Mouse (Mus musculus) mouse embryonic stem cell (cell line): Measurements from ENCODE around the gene Rnf225.
"Not testable (repeated sequence)": the region's sequence is repeated elsewhere in the genome, so short reads cannot be mapped to it uniquely, and the experiment has no call there.

Experiments used
- in situ Hi-C, 2 experiments: fragments of 300-500 bp; cut with MboI; formaldehyde crosslinking; loops; 1 replicate in 1 of 2; 3 replicates in 1 of 2; pipeline ENCODE4 v1.14.3; 2019 to 2020; ENCODE audit warnings: low sequenced_read_pairs in 2 of 2, low pct_unique_long_range_greater_than_20kb in 1 of 2, mixed read lengths in 1 of 2; ENCODE audit not compliant: unreplicated experiment in 1 of 2

Rnf225 gene

DNA sequence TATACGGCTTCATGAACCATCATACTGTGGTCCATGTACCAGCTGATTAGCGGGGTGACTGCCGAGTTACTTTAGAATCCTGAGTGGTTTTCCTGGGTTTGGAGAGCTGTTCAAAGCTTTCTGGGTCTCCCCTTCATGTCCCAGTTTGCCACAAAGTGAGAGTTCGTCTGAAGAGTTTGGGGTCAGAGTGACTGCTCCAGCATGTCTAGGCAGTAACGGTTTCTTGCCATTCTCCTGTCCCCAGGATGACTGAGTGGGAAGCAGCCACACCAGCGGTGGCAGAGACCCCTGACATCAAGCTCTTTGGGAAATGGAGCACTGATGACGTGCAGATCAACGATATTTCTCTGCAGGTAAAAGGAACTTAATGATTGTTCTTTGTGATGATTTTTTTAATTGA, 4.5 kb upstream of the Rnf225 start:
- in situ Hi-C loops = no loop called here

DNA sequence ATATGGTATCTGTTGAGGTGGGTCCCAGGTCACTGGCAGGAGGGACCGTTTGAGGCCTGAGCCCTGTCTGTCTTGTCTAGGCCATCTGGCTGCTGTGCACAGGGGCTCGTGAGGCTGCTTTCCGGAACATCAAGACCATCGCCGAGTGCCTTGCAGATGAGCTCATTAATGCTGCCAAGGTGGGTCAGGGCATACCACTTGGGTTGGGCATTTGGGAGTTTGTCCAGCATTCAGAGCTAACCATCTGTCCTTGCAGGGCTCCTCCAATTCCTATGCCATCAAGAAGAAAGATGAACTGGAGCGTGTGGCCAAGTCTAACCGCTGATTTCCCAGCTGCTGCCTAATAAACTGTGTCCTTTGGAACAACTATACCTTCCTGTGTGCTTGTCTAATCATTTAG, 900 bp upstream of the Rnf225 start:
- in situ Hi-C loops = loop anchor here in 1 of 2 experiments (5.0 kb wide), 1 partner anchor 101 kb away; no protein-coding TSS in a partner anchor

DNA sequence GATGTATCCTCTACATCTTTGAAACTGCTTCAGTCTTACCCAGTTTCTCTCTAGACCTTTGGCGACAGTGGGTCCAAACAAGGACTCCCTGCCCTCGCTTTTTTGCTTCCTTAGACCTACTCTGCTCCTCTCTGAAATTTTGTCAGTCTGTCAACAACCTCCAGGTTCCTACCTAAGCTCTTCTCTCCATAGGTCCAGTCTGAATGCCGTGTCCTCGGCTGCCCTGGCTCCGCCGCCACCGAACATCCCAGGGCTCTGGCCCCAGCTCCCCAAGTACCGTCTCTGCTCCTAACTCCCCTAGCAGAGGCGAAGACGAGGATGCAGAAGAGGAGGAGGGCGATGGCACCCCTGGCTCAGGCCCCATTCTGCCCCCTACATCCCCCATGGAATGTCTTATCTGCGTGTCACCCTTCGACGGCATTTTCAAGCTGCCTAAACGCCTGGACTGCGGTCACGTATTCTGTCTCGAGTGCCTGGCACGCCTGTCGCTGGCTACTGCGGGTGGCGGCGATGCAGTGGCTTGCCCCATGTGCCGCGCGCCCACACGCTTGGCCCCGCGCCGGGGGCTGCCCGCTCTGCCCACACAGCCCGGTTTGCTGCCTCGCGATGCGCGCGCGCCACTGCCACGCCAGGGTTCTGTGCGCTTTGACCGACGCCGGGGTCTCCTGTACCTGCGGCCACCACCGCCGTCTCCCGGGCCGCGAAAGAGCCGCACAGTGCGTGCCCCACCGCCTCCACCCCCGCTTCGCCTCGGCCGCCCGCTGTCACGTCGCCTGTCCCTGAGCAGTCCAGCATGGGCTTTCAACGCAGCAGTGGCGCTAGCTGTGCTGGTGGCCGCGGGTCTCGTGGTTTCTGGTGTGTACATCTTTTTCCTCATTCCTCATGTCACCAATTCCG, 725 bp downstream of the Rnf225 start:
- in situ Hi-C loops = loop anchor here in 1 of 2 experiments (5.0 kb wide), 1 partner anchor 99 kb away; no protein-coding TSS in a partner anchor

DNA sequence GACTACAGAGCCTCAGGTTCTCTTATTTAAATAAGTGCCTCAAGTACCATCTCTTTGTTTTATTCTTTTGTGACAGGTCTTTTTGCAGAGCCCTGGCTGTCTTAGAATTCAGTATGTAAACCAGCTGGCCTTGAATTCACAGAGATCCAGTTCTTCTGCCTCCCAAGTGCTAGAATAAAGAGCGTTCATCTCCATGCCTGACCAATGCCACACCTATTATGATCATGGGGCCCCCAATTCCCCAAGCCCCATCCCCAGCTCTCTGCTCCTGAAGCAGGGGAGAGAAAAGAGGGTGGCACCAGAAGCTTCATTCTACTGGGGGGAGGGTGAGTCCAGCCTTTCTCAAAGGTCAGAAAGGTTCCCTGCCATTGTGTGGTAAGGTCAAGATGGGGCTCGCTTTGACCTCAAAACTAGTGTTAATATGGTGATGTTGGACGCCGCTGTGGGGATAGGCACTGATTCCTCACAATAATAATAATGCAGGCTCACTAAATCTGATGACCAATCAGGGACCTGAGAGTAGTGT, 6.5 kb downstream of the Rnf225 start:
- in situ Hi-C loops = no loop called here

DNA sequence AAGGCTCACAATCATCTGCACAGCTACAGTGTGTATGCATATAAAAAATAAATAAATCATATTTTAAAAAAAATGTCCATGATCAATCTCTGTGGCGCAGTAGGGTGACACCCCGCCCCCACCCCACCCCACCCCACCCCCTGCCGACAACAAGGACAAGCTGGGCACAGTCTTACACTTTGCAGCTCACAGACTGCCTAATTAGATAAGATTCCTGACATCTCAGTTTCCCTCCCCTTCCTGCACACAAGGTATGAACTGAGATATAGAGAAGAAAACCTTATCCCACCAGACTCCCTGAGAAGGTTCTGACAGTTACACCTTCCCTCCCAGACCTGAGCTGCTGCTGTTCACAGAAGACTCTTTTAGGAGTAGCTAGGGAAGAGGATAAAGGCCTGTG, 7.6 kb downstream of the Rnf225 start:
- in situ Hi-C loops = no loop called here

DNA sequence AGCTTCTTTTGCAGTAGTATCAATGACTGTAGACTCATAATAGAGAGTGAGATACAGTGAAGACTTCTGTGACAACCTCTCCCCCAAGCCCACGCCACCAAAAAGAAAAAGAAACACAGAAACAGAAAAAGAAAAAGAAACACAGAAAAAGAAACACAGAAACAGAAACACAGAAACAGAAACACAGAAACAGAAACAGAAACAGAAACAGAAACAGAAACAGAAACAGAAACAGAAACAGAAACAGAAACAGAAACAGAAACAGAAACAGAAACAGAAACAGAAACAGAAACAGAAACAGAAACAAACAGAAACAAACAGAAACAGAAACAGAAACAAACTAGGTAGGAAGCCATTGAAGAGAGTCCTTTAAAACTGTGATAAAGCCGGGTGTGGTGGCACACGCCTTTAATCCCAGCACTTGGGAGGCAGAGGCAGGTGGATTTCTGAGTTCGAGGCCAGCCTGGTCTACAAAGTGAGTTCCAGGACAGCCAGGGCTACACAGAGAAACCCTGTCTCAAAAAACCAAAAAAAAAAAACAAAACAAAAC, 10.1 kb downstream of the Rnf225 start:
- in situ Hi-C loops = not testable (repeated sequence)

DNA sequence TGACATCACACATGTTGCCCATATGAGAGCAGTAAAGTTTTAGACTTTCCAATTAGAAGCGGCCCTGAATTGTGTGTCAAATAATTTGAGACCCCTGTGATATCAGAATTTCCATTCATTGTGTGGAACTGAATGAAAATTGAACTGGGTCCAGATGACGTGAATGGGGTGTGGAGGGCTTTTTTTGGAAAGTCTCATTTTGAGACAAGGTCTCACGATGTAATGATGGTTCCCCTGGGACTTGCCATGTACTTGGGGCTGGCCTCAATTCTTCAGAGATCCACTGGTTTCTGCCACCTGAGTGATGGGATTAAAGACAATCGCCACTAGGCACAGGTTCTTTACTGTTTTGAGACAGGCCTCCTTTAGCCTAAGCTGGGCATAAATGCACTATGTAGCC, 13.4 kb downstream of the Rnf225 start:
- in situ Hi-C loops = no loop called here

DNA sequence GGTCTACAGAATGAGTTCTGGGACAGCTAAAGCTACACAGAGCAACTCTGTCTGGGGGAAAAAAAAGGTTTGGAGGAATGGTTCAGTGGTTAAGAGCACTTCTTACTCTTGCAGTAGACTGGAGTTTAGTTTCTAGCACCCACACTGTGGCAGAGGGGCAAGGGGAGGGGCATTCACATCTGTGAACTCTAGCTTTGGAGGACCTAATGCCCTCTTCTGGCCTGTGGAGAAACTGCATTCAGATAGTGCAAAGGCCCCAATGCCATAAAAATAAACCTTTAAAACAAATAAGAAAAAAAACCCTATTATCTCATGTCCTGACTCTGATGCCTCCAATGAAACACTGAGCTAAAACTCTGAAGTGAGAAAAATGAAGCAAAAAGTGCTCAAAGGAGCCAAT, 16.3 kb downstream of the Rnf225 start:
- in situ Hi-C loops = no loop called here

DNA sequence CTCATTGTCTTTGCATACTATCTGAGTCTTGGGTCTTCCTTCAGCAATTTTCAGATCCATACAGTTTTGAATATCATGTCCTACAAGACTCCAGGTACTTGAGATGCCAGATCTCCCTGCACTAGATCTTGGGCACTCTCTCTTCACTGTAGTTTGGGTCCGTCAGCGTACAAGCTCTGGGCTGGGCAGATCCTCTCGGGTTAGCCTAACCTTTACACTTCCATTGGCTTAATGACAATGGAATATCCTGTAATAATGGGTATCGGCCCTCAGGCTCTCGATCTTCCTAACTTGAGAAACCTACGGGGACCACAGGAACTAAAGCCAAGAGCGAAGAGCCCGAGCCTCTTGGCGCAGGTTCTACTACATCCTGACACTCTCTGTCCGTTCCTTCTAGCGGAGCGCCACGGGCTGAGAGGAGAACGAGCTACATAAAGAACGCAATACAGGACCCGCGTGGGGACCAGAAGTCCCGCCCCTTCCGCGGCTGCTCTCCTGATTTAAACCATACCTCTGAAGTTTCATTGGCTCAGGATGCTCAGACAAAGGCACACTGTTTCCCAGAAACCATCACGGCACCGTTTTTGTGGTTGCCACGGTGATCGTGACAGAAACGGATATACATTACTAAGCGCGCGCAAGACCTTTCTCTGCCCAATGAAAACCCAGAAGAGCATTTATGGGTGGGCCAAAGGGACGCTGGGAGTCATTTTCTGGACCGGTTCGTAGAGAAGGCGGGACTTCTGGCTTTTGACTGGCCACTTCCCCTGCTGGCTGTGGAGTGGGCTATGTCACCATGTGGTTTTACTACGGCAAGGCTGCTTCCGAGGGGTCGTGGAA, 22.0 kb downstream of the Rnf225 start:
- in situ Hi-C loops = no loop called here

DNA sequence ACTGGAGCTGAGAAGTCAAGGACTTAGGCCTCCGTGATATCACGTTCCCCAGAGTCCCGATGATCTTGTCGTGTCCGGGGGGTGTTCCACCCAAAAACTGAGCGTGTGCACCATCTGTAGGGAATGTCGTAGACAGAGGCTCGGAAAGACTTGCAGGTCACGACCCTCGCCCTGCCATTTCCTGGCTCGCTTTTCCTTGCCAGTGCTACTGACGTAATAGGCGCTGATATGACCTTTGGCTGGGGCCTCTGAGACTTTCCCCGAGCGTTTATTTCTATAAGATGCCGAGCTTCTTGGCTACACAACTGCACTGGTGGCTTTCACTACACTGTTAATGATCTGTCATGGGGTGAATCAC, 22.6 kb downstream of the Rnf225 start:
- in situ Hi-C loops = no loop called here

DNA sequence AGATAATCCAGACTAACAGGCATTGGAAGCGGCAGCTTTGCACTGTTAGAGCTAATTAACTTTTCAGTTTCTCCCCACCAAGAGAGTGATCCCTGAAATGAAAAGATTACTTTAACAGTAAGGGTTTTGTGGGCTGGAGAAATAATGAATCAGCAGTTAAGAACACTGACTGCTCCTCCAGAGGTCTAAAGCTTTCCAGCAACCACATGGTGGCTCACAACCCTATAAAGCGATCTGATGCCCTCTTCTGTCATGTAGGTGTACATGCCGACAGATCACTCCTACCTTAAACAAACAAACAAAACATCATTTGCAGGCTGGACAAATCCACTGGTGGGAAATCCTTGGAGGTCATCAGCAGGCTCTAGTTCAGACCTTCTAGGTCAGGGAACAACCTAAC, 27.7 kb downstream of the Rnf225 start:
- in situ Hi-C loops = no loop called here

DNA sequence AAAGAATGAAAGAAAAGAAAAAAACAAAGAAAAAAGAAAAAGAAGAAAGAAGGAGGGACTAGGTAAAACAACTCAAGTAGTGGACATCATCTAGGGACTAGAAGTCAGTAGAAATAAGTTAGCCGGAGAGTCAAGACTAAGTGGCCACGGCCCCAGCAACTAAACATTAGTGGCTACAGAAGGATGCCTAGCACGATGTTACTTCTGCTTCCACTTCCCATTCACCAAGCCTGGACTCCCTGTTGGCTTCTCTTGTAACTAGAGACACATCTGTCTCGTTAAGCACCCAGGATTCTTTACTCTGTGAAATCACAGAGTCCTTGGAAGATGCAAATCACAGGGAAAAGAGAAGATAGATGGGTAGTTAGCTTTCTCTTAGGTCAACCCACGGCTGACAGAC, 30.3 kb downstream of the Rnf225 start:
- in situ Hi-C loops = no loop called here

DNA sequence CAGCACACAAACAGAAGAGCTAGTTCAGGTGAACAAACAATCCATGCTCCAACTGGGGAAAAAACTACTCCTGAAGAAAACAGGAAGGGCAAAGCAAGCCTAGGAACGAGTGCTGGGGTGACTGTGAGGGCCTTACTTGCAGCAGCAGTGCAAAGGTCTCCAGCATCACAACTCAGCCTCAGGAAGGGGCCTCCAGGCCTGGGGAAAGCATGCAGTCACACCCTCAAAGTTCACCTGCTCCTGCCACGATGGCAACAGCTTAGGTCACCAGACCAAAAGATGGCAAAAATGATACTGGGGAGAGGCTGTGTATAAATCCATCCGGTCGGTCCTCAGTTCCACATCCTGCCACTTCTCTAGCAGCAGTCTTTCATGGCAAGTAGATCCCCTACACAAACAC, 31.7 kb downstream of the Rnf225 start:
- in situ Hi-C loops = no loop called here

DNA sequence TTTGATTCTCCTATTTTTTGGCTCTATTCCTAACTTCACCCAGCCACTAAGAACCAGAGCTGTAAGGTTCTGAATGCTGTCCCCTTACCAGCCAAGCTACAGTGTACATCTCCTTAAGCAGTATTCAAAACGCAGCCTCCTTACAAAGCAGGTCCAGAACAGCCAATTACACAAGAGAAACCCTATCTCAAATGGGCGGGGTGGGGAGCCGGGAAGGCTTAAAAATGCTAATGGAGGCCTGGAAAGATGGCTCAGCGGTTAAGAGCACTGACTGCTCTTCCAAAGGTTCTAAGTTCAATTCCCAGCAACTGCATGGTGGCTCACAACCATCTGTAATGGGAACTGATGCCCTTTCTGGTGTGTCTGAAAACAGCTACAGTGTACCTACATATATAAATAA, 32.5 kb downstream of the Rnf225 start:
- in situ Hi-C loops = no loop called here

DNA sequence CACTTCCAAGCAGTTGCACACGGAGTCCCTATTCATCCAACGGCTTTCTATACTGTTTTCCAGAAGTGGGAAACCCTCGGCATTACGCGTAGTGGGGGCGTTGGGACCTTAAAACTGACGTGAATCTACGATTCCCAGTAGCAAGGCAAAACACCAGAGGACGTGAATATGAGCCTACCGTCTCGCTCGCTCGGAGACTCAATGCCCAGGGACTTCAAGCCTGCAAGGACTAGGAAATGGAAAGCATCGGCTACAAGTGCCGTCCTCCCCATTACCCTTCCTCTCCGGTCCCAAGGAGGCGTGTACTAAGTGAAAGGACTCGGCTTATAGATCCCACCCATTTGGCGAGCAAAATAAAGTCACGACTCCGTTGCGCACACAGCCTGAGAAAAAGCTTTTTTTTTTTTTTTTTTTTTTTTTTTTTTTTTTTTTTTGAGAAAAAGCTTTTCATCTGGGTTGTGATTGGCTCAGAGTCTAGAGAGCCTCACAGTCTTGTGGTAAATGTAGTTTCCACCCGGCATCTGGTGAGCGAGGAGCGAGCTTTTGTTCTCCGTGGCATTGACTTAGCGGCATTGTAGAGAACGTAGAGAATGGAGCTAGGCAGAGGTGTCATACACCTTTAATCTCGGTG, 34.4 kb downstream of the Rnf225 start:
- in situ Hi-C loops = no loop called here

DNA sequence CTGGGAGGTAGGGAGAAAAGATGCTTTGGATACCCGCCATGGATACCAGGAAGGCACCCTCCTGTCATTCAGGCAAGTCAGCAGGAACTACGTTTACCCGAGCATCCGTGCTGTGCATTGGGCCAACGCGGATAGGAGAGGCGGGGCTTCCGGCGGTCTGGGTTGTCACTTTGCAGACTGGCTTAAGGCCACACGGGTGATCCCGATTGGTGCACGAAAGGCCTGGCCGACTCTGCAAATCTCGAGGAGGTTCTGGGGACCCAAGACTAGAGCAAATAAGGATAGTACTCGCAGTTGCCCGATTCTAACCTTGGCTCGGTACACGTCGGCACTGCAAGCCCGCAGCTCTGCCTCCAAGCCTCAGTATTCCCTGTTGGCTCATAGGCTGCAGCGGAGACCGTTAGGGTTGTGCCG, 38.5 kb downstream of the Rnf225 start, which contains the start of gene Zfp324:
Zfp324 (plus strand) TSS at position 161 of the 414 bp plus-strand sequence.
- in situ Hi-C loops = no loop called here

DNA sequence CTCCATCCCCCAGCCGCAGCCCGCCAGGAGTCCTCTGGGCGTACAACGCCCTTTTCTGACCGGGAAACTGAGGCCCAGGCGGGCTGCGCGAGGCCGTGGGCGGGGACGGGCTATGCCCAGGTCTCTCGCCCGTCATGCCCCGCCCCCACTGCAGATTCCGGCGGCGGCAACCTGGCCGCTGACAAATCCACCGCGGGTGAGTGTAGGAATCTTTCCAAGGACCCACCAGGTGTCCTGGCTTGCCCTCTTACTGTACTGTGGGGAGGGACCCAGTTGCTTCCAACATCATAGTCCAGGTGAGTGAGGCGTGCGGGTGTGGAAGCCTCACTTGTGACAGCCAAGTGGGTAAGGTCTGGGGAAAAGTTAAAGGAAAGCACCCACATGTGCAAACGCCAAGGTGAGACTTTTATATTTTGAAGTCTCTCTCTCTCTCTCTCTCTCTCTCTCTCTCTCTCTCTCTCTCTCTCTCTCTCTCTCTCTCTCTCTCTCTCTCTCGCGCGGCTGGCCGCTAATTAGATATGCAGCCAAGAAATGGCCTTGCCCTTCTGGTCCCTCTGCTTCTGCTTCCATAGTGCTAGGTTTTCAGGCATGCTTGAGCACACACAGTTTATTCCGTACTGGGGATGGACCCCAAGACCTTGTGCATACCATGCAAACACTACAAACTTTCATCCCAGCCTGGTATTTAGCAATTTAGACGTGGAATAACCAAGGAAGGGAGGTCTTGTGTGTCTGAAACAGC, 39.1 kb downstream of the Rnf225 start:
- in situ Hi-C loops = no loop called here

DNA sequence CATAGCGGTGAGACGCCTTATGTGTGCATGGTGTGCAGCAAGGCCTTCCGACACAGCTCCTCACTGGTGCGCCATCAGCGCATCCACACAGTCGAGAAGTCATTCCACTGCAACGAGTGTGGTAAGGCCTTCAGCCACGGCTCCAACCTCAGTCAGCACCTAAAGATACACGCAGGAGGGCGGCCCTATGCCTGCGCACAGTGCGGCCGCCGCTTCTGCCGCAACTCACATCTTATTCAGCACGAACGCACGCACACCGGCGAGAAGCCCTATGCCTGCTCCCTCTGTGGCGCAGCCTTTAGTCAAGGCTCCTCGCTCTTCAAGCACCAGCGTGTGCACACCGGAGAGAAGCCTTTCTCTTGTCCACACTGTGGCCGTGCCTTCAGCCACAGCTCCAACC, 43.7 kb downstream of the Rnf225 start:
- in situ Hi-C loops = no loop called here
